Mouse (Mus musculus) heart, embryonic 11.5 days (tissue): ENCODE measurements at regions not wholly inside any gene's neighbourhood (a gene's known extent, or its start where the extent isn't known, plus 50 kb on each side); places are given as distances from the start of the nearest gene placed in this dataset.
"Not testable (repeated sequence)": the region's sequence is repeated elsewhere in the genome, so short reads cannot be mapped to it uniquely, and the experiment has no call there.

Experiments
- ATAC-seq: fragments of 200-750 bp; cut with Nextera tagmentation; replicated peaks from 2 replicates; pipeline ENCODE4 v1.8.0; 2017; ENCODE audit warnings: moderate library complexity; ENCODE audit not compliant: insufficient number of reproducible peaks, low FRiP score, low TSS enrichment
- H3K27ac ChIP-seq: fragments of 300-500 bp; sonication (generic); 2 replicates; pipeline ENCODE4 v1.5.1; 2014; ENCODE audit warnings: mild to moderate bottlenecking, low read depth, low read length
- H3K27me3 ChIP-seq: fragments of 300-500 bp; sonication (generic); 2 replicates; pipeline ENCODE4 v1.6.1; 2014; ENCODE audit warnings: mild to moderate bottlenecking, low read length, mixed read lengths; ENCODE audit not compliant: control insufficient read depth, insufficient read depth
- H3K36me3 ChIP-seq: fragments of 300-500 bp; sonication (generic); 2 replicates; pipeline ENCODE4 v1.6.1; 2014; ENCODE audit warnings: mild to moderate bottlenecking, low read length, moderate library complexity, mixed read lengths; ENCODE audit not compliant: control insufficient read depth, insufficient read depth
- H3K4me1 ChIP-seq: fragments of 300-500 bp; sonication (generic); 2 replicates; pipeline ENCODE4 v1.6.1; 2014; ENCODE audit warnings: low read length; ENCODE audit not compliant: control insufficient read depth, insufficient read depth
- H3K4me2 ChIP-seq: fragments of 300-500 bp; sonication (generic); 2 replicates; pipeline ENCODE4 v1.6.1; 2014; ENCODE audit warnings: mild to moderate bottlenecking, moderate library complexity
- H3K4me3 ChIP-seq: fragments of 300-500 bp; sonication (generic); 2 replicates; pipeline ENCODE4 v1.5.1; 2014; ENCODE audit warnings: low read depth, low read length
- H3K9ac ChIP-seq: fragments of 300-500 bp; sonication (generic); 2 replicates; pipeline ENCODE4 v1.6.1; 2014; ENCODE audit warnings: mild to moderate bottlenecking, low read depth, low read length, moderate library complexity
- H3K9me3 ChIP-seq: fragments of 300-500 bp; sonication (generic); replicated peaks from 2 replicates; pipeline ENCODE4 v1.6.1; 2016; ENCODE audit warnings: low read length; ENCODE audit not compliant: control insufficient read depth
- WGBS: fragments of 180-500 bp; shearing (Covaris S2); extraction: QIAGEN DNeasy Blood & Tissue Kit; methylation state at CpG from one replicate; pipeline ENCODE4 v1.1.7; 2014; ENCODE audit not compliant: insufficient replicate concordance; 5-methylcytosine and 5-hydroxymethylcytosine counted together

DNA sequence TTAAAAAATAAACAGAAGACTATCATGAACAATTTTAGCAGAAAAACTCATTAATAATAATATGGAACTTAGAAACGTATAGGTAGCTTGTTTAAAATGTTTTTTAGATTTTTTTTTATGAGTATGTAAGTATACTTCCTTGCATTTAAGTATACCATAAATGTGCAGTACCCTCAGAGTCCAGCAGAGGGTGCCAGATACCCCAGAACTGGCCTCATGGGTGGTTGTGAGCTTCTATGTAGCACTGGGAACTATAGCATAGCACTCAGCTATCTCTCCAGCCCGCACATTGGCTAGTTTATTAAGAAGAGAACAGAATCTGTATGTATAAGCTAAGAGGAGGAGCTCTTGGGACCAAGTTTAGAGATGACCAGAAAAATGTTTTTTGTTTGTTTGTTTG is 306.7 kb upstream of the Pdzrn3 start:
- H3K4me3 ChIP-seq, result no peak overlapping the region
- H3K4me1 ChIP-seq, result no peaks in the 10 kb centered on the region
- 0 out of 2 replicates have a peak, but pooled peaks cover 2% of the 10 kb centered on the region for H3K9me3 ChIP-seq
- H3K36me3 ChIP-seq, result no peaks in the 10 kb centered on the region
- H3K9ac ChIP-seq, result no peak overlapping the region
- WGBS, result 60% methylated on average over 2 of the region's 2 CpGs
- H3K4me2 ChIP-seq, result no peak overlapping the region
- no peak overlapping the region for H3K27ac ChIP-seq
- H3K27me3 ChIP-seq, result no peaks in the 10 kb centered on the region
- no peak for ATAC-seq

DNA sequence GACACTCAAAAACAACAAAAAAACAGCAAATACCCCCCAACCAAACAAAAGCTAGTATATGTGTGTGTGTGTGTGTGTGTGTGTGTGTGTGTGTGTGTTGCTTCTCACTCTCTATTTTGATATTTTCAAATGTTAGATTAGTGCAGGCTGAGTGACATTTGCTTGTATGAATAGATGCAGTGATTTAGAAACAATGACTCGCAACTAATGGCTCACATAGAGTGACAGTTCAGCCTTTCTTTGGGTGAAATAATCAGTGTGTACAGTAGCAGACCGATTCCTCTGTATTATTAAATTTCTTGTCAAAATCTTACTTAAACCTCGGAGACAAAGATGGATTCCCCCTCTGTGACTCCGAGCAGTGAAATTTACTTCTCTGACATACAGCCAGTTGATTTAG is 297.1 kb upstream of the Pdzrn3 start:
- Histone ChIP-seq H3K9me3 (no peaks in the 10 kb centered on the region), H3K9ac (no peak overlapping the region), H3K4me2 (no peak overlapping the region), H3K4me3 (no peak overlapping the region), H3K27ac (no peak overlapping the region), H3K4me1 (no peaks in the 10 kb centered on the region), H3K36me3 (no peaks in the 10 kb centered on the region), H3K27me3 (no peaks in the 10 kb centered on the region)
- no peak for ATAC-seq
- 78% methylated on average over 4 of the region's 4 CpGs for WGBS

DNA sequence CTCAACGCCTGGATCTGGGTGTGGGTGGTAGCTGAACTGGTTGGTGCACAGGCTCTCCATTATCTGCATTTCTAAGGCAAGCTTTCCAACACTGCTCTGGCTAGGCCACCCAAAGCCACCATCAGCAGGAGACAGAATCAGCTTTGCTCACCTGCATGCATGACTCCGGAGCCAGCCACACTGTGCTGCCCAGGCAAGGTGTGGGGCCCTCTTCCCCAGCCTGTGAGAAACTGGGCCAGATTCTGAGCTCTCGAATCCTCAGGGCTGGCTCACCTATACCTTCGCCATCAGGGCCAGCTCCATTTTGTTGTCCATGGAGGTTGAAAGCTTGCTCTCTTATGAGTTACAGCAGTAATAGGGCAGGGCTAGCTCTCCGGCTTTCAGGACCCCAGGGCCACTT is 293.1 kb upstream of the Pdzrn3 start:
- Histone ChIP-seq H3K4me2 (no peak overlapping the region), H3K4me1 (no peaks in the 10 kb centered on the region)
- 60% methylated on average over 5 of the region's 5 CpGs for WGBS

DNA sequence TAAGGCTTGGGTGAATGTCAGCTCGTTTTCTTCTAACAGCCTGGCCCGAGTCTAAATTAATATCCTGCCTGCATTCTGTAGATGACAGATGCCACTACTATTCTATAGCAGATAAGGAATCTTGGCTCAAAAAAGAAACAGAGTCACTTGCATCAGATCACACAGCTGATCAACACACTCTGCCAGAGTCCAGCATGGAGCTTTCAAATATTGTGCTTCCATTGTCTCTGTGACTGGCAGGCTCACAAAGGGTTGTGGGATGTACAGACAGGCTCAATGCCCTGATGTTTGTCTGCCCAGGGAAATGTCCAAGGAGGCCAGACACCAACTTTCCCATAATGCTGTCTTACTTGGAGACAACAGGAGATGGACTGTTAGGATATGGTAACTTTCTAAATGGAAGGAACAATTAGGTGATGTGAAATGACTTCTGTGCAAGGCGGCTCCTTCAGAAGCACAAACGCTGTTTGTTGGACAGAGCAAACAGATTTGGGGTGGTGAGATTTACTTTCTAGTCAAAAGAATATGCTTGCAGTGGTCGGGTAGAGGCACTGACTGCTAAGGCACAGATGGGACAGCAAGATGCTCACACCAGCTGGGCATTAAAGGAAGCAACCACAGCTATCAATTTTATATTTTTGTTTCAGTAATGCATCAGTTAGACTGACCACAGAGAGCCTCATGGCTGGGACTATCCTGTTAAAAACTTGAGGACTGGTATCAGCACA is 291.6 kb upstream of the Pdzrn3 start:
- no peak overlapping the region for H3K27ac ChIP-seq
- WGBS, result 72% methylated on average over 5 of the region's 5 CpGs
- no peak overlapping the region for H3K9ac ChIP-seq
- H3K27me3 ChIP-seq, result no peaks in the 10 kb centered on the region
- no peak overlapping the region for H3K4me2 ChIP-seq
- H3K9me3 ChIP-seq, result no peaks in the 10 kb centered on the region
- no peak for ATAC-seq
- H3K36me3 ChIP-seq, result no peaks in the 10 kb centered on the region
- H3K4me3 ChIP-seq, result no peak overlapping the region
- H3K4me1 ChIP-seq, result no peaks in the 10 kb centered on the region

More for the DNA sequence above, 293.1 kb upstream of the Pdzrn3 start:
- no peaks in the 10 kb centered on the region for H3K27me3 ChIP-seq
- H3K4me3 ChIP-seq, result no peak overlapping the region
- no peaks in the 10 kb centered on the region for H3K36me3 ChIP-seq
- no peak for ATAC-seq
- H3K9me3 ChIP-seq, result no peaks in the 10 kb centered on the region
- H3K27ac ChIP-seq, result no peak overlapping the region
- H3K9ac ChIP-seq, result no peak overlapping the region

DNA sequence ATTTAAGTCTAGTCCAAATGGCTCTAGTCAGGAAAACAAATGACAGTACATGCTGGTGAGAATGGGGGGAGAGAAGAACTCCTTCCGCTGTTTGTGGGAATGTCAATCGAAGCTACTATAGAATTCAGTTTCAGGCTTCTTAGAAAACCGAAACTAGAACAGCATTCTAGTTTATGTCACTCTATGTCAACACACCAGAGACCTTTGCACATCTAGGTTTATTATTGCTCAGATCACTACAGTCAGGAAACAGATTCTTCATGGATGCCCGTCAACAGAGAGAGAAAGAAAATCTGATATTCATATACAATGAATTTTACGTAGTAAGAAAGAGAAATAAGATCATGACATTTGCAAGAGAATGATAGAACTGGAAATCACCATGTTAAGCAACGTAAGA is 276.7 kb upstream of the Pdzrn3 start:
- no peaks in the 10 kb centered on the region for H3K27me3 ChIP-seq
- H3K4me1 ChIP-seq, result no peaks in the 10 kb centered on the region
- no peaks in the 10 kb centered on the region for H3K36me3 ChIP-seq
- 79% methylated on average over 6 of the region's 6 CpGs for WGBS
- no peak overlapping the region for H3K9ac ChIP-seq
- H3K9me3 ChIP-seq, result no peaks in the 10 kb centered on the region
- H3K4me2 ChIP-seq, result no peak overlapping the region
- H3K4me3 ChIP-seq, result no peak overlapping the region
- H3K27ac ChIP-seq, result no peak overlapping the region
- ATAC-seq, result no peak

DNA sequence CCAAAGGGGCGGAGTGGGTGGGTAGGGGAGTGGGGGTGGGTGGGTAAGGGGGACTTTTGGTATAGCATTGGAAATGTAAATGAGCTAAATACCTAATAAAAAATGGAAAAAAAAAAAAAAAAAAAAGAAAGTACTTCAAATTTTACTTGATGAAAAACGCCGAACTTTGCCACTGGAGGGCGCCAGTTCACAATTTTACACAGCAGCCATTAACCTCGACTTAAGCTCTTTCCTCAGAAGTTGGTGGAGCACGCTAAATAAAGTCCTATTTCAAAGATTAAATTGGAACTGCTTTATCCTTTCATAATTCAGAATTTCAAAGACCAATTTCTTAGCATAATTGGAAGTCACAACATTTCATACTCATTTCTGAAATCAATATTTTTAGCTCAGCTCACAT is 272.7 kb upstream of the Pdzrn3 start:
- H3K9me3 ChIP-seq, ATAC-seq, H3K4me3 ChIP-seq, H3K9ac ChIP-seq, H3K4me1 ChIP-seq, H3K4me2 ChIP-seq, H3K27me3 ChIP-seq, H3K27ac ChIP-seq, H3K36me3 ChIP-seq: not testable (repeated sequence)
- WGBS, result 11% methylated on average over 5 of the region's 6 CpGs

DNA sequence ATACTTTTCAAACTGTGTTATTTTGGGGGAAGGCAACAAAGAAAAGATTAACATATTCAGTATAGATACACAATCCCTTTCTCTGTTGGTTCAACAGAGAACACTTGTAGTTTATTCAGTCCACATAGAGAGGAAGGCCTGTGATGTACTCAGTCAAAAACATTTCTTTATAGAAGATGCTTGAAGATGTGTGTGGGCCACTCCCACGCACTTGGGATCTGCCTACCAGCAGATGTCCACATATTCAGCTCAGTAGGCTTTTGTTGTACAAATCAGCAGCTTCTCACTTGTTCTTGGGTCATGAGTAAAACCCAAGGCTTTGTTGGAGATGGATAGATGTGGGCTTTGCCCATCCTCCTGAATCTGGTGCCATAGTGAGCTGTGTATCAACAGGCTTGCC is 239.6 kb upstream of the Pdzrn3 start:
- Histone ChIP-seq H3K4me2 (no peak overlapping the region), H3K4me3 (no peak overlapping the region), H3K4me1 (no peaks in the 10 kb centered on the region), H3K9ac (no peak overlapping the region), H3K27me3 (no peaks in the 10 kb centered on the region), H3K27ac (no peak overlapping the region), H3K36me3 (no peaks in the 10 kb centered on the region), H3K9me3 (no peaks in the 10 kb centered on the region)
- no peak for ATAC-seq
- WGBS, result 55% methylated on average over 1 of the region's 1 CpGs

DNA sequence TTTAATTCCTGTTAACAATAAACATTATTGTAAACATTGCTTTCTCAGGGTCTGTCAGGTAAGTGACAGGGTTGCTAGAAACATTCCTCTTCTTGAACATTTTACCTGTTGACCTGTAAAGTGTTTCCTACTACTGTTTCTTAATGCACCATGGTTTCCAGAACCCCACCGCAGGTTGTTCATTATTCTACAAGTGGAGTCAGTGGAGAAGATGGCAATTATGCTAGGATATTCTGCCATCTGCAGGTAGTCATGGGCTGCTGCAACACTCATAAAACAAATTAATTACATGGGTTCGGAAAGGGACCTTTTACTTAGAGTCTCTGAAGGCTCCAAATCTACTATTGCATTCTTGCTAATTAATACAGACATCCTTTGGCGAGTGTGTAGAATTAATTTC is 239.1 kb upstream of the Pdzrn3 start:
- Histone ChIP-seq H3K9ac (no peak overlapping the region), H3K36me3 (no peaks in the 10 kb centered on the region), H3K4me3 (no peak overlapping the region), H3K9me3 (no peaks in the 10 kb centered on the region), H3K27me3 (no peaks in the 10 kb centered on the region), H3K4me2 (no peak overlapping the region), H3K27ac (no peak overlapping the region), H3K4me1 (no peaks in the 10 kb centered on the region)
- 44% methylated on average over 3 of the region's 3 CpGs for WGBS
- no peak for ATAC-seq

DNA sequence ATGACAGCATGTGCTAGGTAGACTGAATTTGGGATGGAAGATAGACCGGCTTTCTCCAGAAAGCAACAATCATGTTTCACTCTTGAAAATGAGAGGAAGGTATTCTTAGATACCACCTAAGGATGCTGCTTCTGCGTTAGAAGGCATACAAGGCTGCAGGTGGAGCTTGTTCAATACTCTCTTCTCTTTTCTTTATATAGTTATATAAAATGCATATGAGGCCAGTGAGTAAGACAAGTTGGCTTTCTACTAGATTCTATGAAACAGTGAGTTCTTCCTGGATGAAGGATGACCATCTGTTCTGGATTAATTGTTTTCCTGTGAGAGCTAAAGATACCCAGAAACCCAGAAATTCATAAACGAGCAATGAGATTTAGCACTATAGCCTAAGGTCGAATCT is 231.3 kb upstream of the Pdzrn3 start:
- Histone ChIP-seq H3K4me2 (no peak overlapping the region), H3K27me3 (no peaks in the 10 kb centered on the region), H3K27ac (no peak overlapping the region), H3K4me1 (no peaks in the 10 kb centered on the region), H3K9me3 (no peaks in the 10 kb centered on the region), H3K9ac (no peak overlapping the region), H3K36me3 (no peaks in the 10 kb centered on the region), H3K4me3 (no peak overlapping the region)
- WGBS, result 84% methylated on average over 4 of the region's 4 CpGs
- no peak for ATAC-seq
